Mouse (Mus musculus) small intestine, adult 2 months (tissue): ENCODE results near the gene Poll.

Source experiments
- CTCF ChIP-seq: fragments of 200-500 bp; IDR thresholded peaks from 2 replicates; pipeline ENCODE4 v1.5.1; 2012; ENCODE audit warnings: low read depth, mild to moderate bottlenecking, control low read depth, inconsistent platforms, low read length, moderate library complexity, mixed read lengths; ENCODE audit not compliant: insufficient replicate concordance, insufficient read length; ENCODE audit errors: extremely low read depth
- POLR2A ChIP-seq: fragments of 200-500 bp; IDR thresholded peaks from 2 replicates; pipeline ENCODE4 v1.6.1; 2012; ENCODE audit warnings: low read depth, mild to moderate bottlenecking, control low read depth, inconsistent platforms, low read length, moderate library complexity

- TF ChIP-seq POLR2A (no peak), CTCF (no peak)
Observed at GRCm38 (mm10) chr19:45533617-45534016, 26.7 kb downstream of the Poll start.
